Mouse (Mus musculus): ENCODE measurements around the gene Ap2a2.

- TF ChIP-seq EP300 (IDR thresholded peaks at IDR 0.05; ENCODE audit: insufficient read depth, low read depth, low read length) (no peak), CTCF (IDR thresholded peaks at IDR 0.05; ENCODE audit: low read depth, low read length) (no peak)
These were observed 49.9 kb downstream of the Ap2a2 start for GRCm38 (mm10) chr7:141611711-141612370.

All from ES-Bruce4 (cell line).